Mouse (Mus musculus): ENCODE measurements at regions not wholly inside any gene's neighbourhood (a gene's known extent, or its start where the extent isn't known, plus 50 kb on each side); places are given as distances from the start of the nearest gene placed in this dataset.

DNA sequence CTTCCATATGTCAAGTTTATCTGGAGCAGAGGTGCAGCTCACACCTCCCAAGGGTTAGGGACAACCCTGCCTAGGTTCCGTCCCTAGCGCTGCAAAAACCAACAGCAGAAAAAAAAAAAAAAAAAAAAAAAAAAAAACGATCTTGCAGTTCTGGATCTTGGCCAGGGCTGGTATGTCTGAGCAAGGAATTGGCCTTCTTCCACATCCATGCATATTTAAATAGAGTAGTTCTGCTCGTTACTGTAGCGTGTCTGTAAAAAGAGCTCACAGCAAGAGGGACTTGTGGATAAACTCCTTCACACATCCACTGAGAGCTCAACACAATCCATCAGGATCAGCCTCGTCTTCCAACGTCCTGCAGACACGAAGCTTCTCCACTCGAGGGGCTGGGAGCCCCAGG is 639.4 kb upstream of the Adam5 start:
- DNase-seq (ENCODE audit: low spot score in 2 of 2): peak in 1 of 2 experiments; percentile 11

GRCm38 (mm10) chr8:25462492-25462891 is 638.3 kb upstream of the Adam5 start:
- no peak for DNase-seq (ENCODE audit: low spot score in 2 of 2)

DNA sequence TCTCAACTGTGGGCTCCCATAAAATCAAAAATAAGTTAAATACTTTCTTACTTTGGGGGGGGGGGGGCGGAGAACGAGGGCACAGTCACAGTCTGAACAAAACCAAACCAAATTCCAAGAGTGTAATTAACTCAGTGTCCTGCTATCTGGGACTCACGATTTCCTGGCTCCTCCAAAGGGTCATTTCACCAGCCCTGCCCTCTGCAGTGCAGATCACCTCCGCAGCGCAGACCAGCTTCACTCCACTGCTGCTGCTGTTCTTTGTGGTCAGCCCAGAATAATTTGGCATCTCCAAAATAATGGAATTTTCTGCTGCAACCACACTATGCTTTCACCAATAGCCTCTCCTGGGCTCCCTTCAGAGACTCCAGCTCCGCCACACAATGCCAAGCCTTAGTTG is 631.5 kb upstream of the Adam5 start:
- no peak for DNase-seq (ENCODE audit: low spot score in 2 of 2)

- DNase-seq (ENCODE audit: low spot score in 2 of 2): no peak
These were observed 630.8 kb upstream of the Adam5 start for GRCm38 (mm10) chr8:25454972-25455371.

GRCm38 (mm10) chr8:25453826-25454225 is 629.7 kb upstream of the Adam5 start:
- DNase-seq (ENCODE audit: low spot score in 2 of 2): no peak

DNA sequence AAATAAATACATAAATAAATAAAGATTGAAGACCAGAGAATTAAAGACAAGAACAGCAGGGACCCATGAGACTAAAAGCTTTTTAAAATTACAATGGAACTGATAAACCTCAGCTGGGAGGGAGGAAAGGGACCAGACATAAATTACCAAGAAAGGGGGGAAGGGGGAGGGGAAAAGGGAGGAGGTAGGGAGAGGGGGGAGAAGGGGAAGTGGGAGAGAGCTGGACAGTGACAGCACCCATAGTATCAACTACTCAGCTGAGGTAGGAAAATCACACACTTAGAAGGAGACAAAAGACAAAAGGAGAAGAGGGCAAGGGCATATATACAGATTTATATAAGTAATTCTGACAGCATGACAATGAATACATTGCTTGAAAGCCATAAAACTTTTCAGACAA is 626.4 kb upstream of the Adam5 start:
- no peak for DNase-seq (ENCODE audit: low spot score in 2 of 2)

GRCm38 (mm10) chr8:25449590-25449989 is 625.4 kb upstream of the Adam5 start:
- DNase-seq (ENCODE audit: low spot score in 2 of 2): no peak

DNA sequence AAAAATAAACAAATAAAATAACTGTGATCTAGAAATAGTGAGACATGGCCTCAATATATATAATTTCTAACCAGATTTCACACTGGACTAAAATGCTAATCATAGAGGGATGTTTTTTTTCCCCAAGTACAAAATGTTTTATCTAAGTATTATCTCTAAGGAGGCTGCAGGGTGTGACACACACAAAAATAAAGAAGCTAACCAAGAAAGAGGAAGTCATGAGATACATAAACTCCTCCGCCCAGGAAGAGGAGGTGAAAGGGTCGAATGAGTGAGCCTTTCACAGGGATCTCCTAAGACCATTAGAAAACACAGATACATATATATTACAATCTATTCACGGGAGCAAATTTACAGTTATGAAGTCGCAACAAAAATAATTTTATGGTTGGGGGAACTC is 623.7 kb upstream of the Adam5 start:
- no peak for DNase-seq (ENCODE audit: low spot score in 2 of 2)

DNA sequence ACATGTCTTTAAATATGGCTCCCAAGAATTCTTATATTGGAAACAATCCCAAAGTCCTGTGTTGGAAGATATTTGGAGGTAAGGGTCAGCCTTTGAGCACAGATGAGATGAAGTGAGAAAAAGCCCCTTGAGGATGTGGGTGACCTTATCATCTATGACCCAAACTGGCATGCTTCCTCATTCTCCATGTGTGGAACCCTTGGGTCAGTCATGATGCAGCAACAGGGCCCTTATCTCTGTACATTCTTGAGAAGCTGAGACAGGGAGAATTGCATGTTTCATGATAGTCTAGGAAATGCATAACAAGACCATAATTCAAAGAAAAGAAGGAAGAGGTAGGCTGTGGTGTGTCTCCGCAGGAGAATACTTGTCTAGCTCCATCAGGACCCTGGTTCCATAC is 621.8 kb upstream of the Adam5 start:
- DNase-seq (ENCODE audit: low spot score in 2 of 2): no peak

DNA sequence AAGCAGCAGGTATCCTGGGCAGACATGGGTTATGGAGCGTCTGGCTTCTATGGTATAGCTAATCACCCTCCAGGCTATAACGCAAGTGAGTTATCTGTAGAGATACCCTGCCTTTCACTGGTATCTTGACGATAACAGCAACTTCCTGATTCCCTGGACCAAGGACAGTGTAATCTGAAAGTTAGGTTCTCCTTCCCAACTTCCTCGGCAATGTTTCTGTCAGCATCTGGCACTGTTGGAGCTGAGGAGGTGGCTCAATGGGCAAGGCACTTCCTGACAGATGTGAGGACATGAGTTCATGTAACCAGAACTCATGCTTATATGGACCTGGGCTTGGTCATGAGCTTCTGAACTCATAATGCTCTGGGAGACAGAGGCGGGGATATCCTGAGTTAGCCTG is 620.9 kb upstream of the Adam5 start:
- DNase-seq (ENCODE audit: low spot score in 2 of 2): no peak

DNA sequence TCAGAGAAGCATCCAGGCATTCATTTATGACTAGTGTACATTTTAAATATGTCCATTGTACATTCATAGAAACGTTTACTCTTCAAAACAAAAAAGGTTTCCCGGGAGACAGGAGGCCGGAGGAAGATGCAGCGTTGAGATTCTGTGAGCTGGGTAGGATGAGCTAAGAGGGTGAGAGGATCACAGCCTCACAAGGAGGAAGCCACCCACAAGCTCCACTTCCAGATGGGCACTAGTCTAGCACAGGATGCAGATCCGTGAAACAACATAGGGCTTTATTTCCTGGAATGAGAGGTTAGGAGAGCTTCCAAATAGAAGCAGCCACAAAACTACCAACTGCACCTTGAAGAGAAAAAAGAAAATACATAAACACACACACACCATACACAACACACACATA is 619.4 kb upstream of the Adam5 start:
- DNase-seq (ENCODE audit: low spot score in 2 of 2): no peak

DNA sequence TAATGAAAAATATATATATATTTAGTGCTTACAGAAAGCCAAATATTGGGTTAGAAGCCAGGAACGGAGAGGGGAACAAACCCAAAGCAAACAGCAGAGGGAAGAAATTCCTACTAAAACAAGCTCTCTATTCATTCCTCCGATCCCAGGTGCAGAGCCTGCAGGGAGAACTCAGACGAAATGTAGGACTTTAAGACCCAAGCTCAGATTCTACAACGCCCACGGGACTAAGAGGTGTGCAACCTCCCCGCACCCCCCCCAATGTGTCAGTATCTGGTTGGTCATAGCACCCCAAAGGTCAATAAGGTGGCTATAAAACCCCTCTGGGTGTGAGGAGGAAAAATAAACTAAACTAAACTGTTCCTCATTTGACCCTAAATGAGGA is 616.9 kb upstream of the Adam5 start:
- no peak for DNase-seq (ENCODE audit: low spot score in 2 of 2)

GRCm38 (mm10) chr8:25440391-25441056 is 616.4 kb upstream of the Adam5 start:
- peak in 1 of 2 experiments; percentile 24 for DNase-seq (ENCODE audit: low spot score in 2 of 2)

DNA sequence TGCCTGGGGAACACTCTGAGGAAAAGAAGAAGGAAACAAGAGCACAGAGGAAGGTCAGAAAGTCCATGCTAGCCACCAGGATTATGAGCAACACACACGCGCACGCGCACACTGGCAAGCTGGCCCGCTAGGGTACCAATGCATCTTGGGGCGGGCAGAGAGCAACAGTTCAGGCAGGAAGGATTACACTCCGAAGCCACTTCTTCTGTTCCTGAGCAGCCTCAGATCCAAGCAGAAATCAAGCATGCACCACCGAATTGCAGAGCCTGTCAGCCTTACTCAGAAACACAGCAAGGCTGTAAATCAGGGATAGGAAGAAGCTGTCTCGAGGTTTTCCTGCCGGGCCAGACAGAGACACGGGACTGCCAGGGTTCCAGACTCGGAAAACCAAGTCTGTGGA is 615.8 kb upstream of the Adam5 start:
- no peak for DNase-seq (ENCODE audit: low spot score in 2 of 2)

GRCm38 (mm10) chr8:25438021-25438620 is 614.0 kb upstream of the Adam5 start:
- DNase-seq (ENCODE audit: low spot score in 2 of 2): no peak

DNA sequence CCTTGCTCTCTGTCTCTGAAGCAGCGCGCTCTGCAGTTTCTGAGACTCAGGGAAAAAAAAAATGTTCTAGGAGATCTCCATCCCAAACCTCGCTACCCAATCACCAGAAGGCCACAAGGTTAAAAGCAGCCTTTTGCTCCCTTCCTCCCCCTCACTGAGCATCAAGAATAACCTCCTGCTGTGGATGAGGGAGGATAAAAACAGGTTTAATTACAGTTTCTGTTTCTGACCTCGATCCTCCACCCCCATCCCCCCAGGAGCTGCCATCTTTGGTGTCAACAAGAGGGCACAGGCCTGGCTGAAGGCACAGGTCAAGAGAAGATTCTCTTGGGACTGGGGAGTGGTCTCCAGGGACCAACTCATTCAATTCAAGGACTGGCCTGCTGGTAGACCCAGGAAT is 613.0 kb upstream of the Adam5 start:
- DNase-seq (ENCODE audit: low spot score in 2 of 2): no peak

DNA sequence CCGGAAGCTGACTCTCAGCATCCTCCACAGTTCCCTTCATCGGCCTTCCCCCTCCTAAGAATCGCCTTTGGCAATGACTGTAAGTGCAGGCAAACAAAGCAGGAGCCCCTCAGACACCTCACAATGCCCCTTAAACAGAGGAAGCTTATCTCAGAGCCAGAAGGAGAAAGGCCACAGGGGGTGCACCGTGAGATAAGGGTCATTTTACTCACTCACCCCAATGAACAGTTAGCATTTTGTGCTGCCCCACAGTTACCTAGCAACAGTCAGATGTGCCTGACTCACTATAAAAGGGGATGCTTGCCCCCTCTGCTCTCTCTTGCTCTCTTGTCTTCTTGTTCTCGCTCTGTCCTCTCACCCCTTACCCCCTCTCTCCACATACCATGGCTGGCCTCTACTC is 606.4 kb upstream of the Adam5 start:
- no peak for DNase-seq (ENCODE audit: low spot score in 2 of 2)

DNA sequence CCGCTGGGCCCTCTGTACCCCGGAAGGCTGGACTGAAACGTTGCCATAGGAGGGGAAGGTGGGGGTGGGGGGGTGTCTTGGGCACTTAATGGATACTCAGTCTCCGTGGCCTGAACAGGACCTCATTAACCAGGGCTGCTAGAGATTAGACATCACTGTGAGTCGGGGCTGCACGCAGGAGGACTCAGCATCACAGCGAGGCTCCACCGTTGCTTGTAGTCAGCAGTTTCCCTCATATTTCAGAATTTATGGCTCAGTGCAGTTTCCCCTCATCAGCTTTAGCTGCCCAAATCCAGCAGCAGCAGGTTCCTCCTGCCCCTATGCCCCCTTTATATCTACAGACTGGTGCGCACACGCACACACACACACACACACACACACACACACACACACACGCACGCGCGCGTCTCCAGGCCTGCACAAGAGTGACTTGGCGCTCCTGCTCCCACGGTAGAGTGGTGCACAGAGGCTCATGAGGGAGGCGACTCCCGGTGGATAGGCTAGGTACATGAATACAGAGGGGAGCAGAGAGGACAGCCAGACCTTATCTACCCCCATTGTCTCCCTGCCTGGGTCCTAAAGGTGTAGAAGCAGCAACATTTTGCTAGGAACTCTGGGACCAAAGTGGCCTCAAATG is 605.8 kb upstream of the Adam5 start:
- DNase-seq (ENCODE audit: low spot score in 2 of 2): no peak

DNA sequence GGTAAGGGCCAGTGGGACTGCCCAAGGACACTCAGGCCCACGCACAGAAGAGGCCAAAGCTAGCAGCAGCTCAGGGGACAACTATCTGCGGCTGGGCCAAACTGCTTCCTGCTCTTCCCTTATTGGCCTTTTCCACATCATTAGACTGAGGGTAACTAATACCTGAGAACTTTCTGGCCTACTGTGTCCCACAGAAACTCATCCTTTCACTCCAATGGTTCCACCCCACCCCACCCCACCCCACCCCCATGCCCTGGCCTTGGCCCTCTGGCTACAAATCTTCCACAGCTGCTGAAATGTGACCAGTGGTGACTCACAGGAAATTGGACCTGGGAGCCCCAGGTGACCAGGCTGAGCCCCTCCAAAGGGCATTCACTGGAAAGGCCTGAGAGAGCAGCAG is 604.6 kb upstream of the Adam5 start:
- DNase-seq (ENCODE audit: low spot score in 2 of 2): no peak

DNA sequence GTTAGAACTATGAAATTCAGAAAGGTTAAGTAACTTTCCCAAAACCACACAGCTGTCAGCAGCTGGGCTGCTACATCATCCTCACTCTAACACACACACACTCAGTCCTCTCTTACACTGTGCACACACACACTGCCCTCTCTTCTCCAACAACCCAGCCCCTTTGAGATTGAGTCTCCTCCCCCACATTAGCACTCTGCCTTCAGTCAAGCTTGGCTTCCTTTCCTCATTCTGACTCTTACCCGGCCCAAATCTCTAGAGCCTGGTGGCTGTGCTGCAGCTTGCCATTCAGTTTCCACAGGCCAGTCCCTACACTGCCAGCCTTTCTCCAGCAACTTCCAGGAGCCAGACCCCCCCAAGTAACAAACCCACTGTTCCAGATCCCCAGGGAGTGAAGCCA is 602.0 kb upstream of the Adam5 start:
- no peak for DNase-seq (ENCODE audit: low spot score in 2 of 2)

GRCm38 (mm10) chr8:25421478-25421877 is 597.3 kb upstream of the Adam5 start:
- no peak for DNase-seq (ENCODE audit: low spot score in 2 of 2)

DNA sequence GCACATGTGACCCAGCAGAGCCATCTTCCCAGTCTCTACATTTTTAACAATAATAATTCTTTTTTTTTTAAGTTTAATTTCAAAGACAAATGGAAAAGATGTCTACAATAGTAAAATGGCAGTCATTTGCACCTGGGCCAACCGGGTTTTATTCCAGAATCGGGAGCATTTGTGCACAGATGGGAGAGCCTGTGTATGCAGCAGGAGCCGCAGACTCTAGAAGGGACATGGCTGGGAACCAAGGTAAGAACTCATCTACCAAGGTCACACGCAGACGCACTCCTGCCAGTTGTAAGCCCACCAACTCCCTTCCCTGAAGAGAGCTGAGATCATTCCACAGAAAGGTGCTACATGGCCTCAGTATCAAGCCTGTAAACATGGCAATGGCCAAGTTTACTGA is 586.4 kb upstream of the Adam5 start:
- no peak for DNase-seq (ENCODE audit: low spot score in 2 of 2)

- DNase-seq (ENCODE audit: low spot score in 2 of 2): no peak
These were observed 583.7 kb upstream of the Adam5 start for GRCm38 (mm10) chr8:25407862-25408261.

- DNase-seq (ENCODE audit: low spot score in 2 of 2): no peak
These were observed 568.6 kb upstream of the Adam5 start for GRCm38 (mm10) chr8:25392766-25393166.

Measured in frontal cortex, postnatal 10 days (tissue).